Mouse (Mus musculus) kidney, embryonic 14.5 days (tissue): ENCODE measurements around the gene Naa35. TPM values are rescaled to one million over a fixed set of nuclear protein-coding genes. Genes with fewer than 3 reads are reported as not detected.

Source experiments
- ATAC-seq: fragments of 200-750 bp; cut with Nextera tagmentation; 2 replicates; pipeline ENCODE4 v1.8.0; 2017; ENCODE audit warnings: moderate number of reproducible peaks, mild to moderate bottlenecking, moderate TSS enrichment, moderate library complexity; ENCODE audit not compliant: low FRiP score, low TSS enrichment
- H3K27ac ChIP-seq: fragments of 300-500 bp; sonication (generic); 2 replicates; pipeline ENCODE4 v1.5.1; 2014; ENCODE audit warnings: low read depth, mild to moderate bottlenecking, low read length, moderate library complexity, mixed read lengths
- H3K27me3 ChIP-seq: fragments of 300-500 bp; sonication (generic); 2 replicates; pipeline ENCODE4 v1.6.1; 2014; ENCODE audit warnings: mild to moderate bottlenecking, low read length; ENCODE audit not compliant: control insufficient read depth, insufficient read depth
- H3K36me3 ChIP-seq: fragments of 300-500 bp; sonication (generic); 2 replicates; pipeline ENCODE4 v1.6.1; 2014; ENCODE audit warnings: low read length, mixed read lengths; ENCODE audit not compliant: control insufficient read depth, insufficient read depth
- H3K4me1 ChIP-seq: fragments of 300-500 bp; sonication (generic); 2 replicates; pipeline ENCODE4 v1.6.1; 2014; ENCODE audit warnings: low read length, mixed read lengths; ENCODE audit not compliant: control insufficient read depth, insufficient read depth
- H3K4me2 ChIP-seq: fragments of 300-500 bp; sonication (generic); replicated peaks from 2 replicates; pipeline ENCODE4 v1.6.1; 2014; ENCODE audit warnings: low read depth, mild to moderate bottlenecking, low read length
- H3K4me3 ChIP-seq: fragments of 300-500 bp; sonication (generic); 2 replicates; pipeline ENCODE4 v1.5.1; 2014; ENCODE audit warnings: mild to moderate bottlenecking, low read length
- H3K9ac ChIP-seq: fragments of 300-500 bp; sonication (generic); 2 replicates; pipeline ENCODE4 v1.6.1; 2014; ENCODE audit warnings: low read depth, mild to moderate bottlenecking, low read length, moderate library complexity
- H3K9me3 ChIP-seq: fragments of 300-500 bp; sonication (generic); 2 replicates; pipeline ENCODE4 v1.6.1; 2016; ENCODE audit warnings: low read length; ENCODE audit not compliant: control insufficient read depth
- WGBS: fragments of 180-500 bp; shearing (Covaris S2); extraction: QIAGEN DNeasy Blood & Tissue Kit; methylation state at CpG from one replicate; pipeline ENCODE4 v1.1.7; 2014; 5-methylcytosine and 5-hydroxymethylcytosine counted together
- polyA plus RNA-seq: library from polyadenylated mRNA; unstranded; fragments of >200 nt; fragmentation: Nextera tagmentation; extraction: Ambion mirVana; gene quantifications from 2 replicates; pipeline ENCODE4 v1.2.1, GENCODE M21; 2014

Gene Naa35
- polyA plus RNA-seq, 1 experiment from 2014 or later = 93.0 TPM

GRCm38 (mm10) chr13:59652651-59653050 is 67.6 kb downstream of the Naa35 start:
- no peak overlapping the region for H3K27ac ChIP-seq
- no peaks in the 10 kb centered on the region for H3K27me3 ChIP-seq
- no peak overlapping the region for H3K4me3 ChIP-seq
- WGBS = 43% methylated on average over 5 of the region's 5 CpGs
- H3K9ac ChIP-seq = no peak overlapping the region
- H3K9me3 ChIP-seq = no peaks in the 10 kb centered on the region
- H3K4me2 ChIP-seq = no peak overlapping the region
- no peaks in the 10 kb centered on the region; the same call in 1 of the 2 replicates for H3K36me3 ChIP-seq
- no peak for ATAC-seq
- H3K4me1 ChIP-seq = peaks cover 22% of the 10 kb centered on the region

DNA sequence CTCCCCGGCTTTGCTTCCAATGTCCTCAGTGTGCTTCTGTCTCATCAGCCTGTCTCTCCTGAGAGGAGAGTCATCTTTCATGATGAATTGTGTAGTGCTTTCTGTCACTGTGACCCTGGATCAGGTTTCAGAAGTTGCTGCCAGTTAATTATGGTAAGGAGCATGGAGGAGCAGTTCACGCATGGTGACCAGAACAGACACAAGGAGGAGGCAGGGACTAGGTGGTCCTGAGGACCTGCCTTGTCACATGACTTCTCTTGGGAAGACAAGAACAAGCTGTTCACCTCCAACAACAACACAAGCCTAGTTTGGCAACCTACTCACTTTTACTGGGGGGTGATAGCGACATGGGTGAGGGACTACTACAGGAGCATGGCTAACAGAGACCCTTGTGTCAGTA is 68.1 kb downstream of the Naa35 start:
- Histone ChIP-seq H3K36me3 (no peaks in the 10 kb centered on the region; the same call in 1 of the 2 replicates), H3K4me1 (peaks cover 20% of the 10 kb centered on the region), H3K27ac (no peak overlapping the region), H3K27me3 (no peaks in the 10 kb centered on the region), H3K9me3 (no peaks in the 10 kb centered on the region), H3K9ac (no peak overlapping the region), H3K4me2 (no peak overlapping the region), H3K4me3 (no peak overlapping the region)
- WGBS = 31% methylated on average over 3 of the region's 3 CpGs
- ATAC-seq = peak; percentile 70; the same call in 1 of the 2 replicates

DNA sequence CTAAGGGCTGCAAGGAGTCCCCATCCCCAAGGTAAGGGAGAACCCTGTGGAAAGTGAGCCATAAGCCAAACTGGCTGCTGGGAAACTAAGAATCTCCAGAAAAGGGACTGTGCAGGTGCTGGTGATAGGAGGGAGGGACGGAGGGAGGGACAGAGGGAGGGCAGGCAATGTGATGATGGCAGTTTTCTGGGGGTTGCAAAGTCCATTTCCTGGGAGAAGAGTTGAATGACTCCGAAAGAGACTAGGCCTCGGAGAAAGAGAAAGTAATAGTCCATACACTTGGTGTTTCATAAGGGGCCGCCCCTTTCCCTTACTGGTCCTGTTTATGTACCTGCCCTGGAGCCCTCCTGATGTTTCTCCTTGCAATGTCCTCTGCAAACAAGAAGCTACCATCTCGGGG is 69.4 kb downstream of the Naa35 start:
- no peak overlapping the region for H3K9ac ChIP-seq
- no peak overlapping the region for H3K4me2 ChIP-seq
- no peaks in the 10 kb centered on the region for H3K27me3 ChIP-seq
- no peak overlapping the region for H3K4me3 ChIP-seq
- H3K27ac ChIP-seq = no peak overlapping the region
- ATAC-seq = no peak
- H3K36me3 ChIP-seq = no peaks in the 10 kb centered on the region
- no peaks in the 10 kb centered on the region for H3K9me3 ChIP-seq
- WGBS = 88% methylated on average over 5 of the region's 5 CpGs
- H3K4me1 ChIP-seq = peaks cover 20% of the 10 kb centered on the region

- H3K36me3 ChIP-seq = no peaks in the 10 kb centered on the region
- no peak overlapping the region for H3K4me2 ChIP-seq
- H3K27me3 ChIP-seq = no peaks in the 10 kb centered on the region
- no peak overlapping the region for H3K4me3 ChIP-seq
- 93% methylated on average over 15 of the region's 15 CpGs for WGBS
- no peaks in the 10 kb centered on the region for H3K9me3 ChIP-seq
- no peak for ATAC-seq
- no peak overlapping the region for H3K27ac ChIP-seq
- no peak overlapping the region for H3K9ac ChIP-seq
- H3K4me1 ChIP-seq = peaks cover 12% of the 10 kb centered on the region
Measured at GRCm38 (mm10) chr13:59655718-59656315, 70.8 kb downstream of the Naa35 start.

DNA sequence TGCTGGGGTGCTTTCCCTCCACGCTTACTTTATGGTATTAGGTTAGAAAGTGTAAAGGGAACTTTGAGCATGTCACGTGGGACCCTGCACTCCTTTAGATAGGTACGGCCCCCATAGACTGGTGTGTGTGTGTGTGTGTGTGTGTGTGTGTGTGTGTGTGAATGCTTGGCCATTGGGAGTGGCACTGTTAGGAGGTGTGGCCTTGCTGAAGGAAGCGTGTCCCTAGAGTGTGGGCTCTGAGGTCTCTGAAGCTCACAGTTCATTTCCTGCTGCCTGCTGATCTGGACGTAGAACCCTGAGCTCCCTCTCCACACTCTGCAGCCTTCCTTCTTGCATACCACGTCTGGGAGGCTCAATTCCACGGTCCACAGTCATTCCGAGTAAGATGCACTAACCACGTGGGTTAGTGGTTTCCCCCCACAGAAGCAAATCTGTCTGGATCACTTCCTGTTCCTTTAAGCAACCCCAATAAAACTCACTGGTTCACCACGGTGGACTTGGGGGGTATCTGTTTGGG is 71.3 kb downstream of the Naa35 start:
- Histone ChIP-seq H3K4me1 (peaks cover 12% of the 10 kb centered on the region), H3K4me2 (no peak overlapping the region), H3K27me3 (no peaks in the 10 kb centered on the region), H3K9ac (no peak overlapping the region), H3K9me3 (no peaks in the 10 kb centered on the region), H3K36me3 (0 out of 2 replicates have a peak, but pooled peaks cover 1% of the 10 kb centered on the region), H3K4me3 (no peak overlapping the region), H3K27ac (no peak overlapping the region)
- ATAC-seq = no peak
- 63% methylated on average over 10 of the region's 10 CpGs for whole genome bisulfite sequencing

GRCm38 (mm10) chr13:59656975-59657388 is 71.9 kb downstream of the Naa35 start:
- Histone ChIP-seq H3K4me1 (peaks cover 12% of the 10 kb centered on the region), H3K9me3 (no peaks in the 10 kb centered on the region), H3K27me3 (no peaks in the 10 kb centered on the region), H3K4me2 (no peak overlapping the region), H3K27ac (no peak overlapping the region), H3K36me3 (peaks cover 3% of the 10 kb centered on the region; the same call in 1 of the 2 replicates), H3K9ac (no peak overlapping the region), H3K4me3 (no peak overlapping the region)
- ATAC-seq = no peak
- 64% methylated on average over 4 of the region's 4 CpGs for WGBS

DNA sequence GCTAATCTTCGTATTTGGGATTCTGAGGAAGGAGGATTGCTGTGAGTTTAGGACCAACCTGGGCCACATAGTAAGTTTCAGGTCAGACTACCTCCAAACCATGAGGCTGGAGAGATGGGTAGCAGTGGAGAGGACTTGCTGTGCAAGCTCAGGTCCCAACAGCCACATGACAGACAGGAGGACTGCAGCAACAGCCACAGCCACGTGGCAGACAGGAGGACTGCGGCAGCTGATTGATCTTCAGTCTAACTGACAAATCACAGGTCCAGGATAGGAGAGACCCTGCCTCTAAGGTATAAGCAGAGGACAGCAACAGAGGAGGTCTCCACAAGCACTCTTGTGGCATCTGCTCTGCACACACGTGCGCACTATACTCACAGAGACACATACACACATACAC is 72.7 kb downstream of the Naa35 start:
- Histone ChIP-seq H3K36me3 (peaks cover 8% of the 10 kb centered on the region; the same call in 1 of the 2 replicates), H3K27ac (no peak overlapping the region), H3K4me3 (no peak overlapping the region), H3K4me1 (peaks cover 9% of the 10 kb centered on the region), H3K9me3 (no peaks in the 10 kb centered on the region), H3K27me3 (no peaks in the 10 kb centered on the region), H3K4me2 (no peak overlapping the region), H3K9ac (no peak overlapping the region)
- ATAC-seq = no peak
- 84% methylated on average over 5 of the region's 5 CpGs for WGBS

GRCm38 (mm10) chr13:59660371-59660770 is 75.3 kb downstream of the Naa35 start:
- no peak overlapping the region for H3K27ac ChIP-seq
- 0 out of 2 replicates have a peak, but pooled peaks cover 2% of the 10 kb centered on the region for H3K4me1 ChIP-seq
- no peak for ATAC-seq
- WGBS = 96% methylated on average over 3 of the region's 3 CpGs
- no peak overlapping the region for H3K9ac ChIP-seq
- peaks cover 8% of the 10 kb centered on the region; the same call in 1 of the 2 replicates for H3K36me3 ChIP-seq
- H3K4me3 ChIP-seq = no peak overlapping the region
- H3K4me2 ChIP-seq = no peak overlapping the region
- H3K27me3 ChIP-seq = no peaks in the 10 kb centered on the region
- H3K9me3 ChIP-seq = no peaks in the 10 kb centered on the region

GRCm38 (mm10) chr13:59661387-59661786 is 76.3 kb downstream of the Naa35 start:
- no peak overlapping the region for H3K4me3 ChIP-seq
- peaks cover 8% of the 10 kb centered on the region; the same call in 1 of the 2 replicates for H3K36me3 ChIP-seq
- H3K27me3 ChIP-seq = no peaks in the 10 kb centered on the region
- 0 out of 2 replicates have a peak, but pooled peaks cover 2% of the 10 kb centered on the region for H3K4me1 ChIP-seq
- no peak for ATAC-seq
- no peak overlapping the region for H3K9ac ChIP-seq
- 88% methylated on average over 8 of the region's 8 CpGs for WGBS
- no peak overlapping the region for H3K27ac ChIP-seq
- no peak overlapping the region for H3K4me2 ChIP-seq
- H3K9me3 ChIP-seq = no peaks in the 10 kb centered on the region
